Mouse (Mus musculus): ENCODE measurements at regions not wholly inside any gene's neighbourhood (a gene's known extent, or its start where the extent isn't known, plus 50 kb on each side); places are given as distances from the start of the nearest gene placed in this dataset.

DNA sequence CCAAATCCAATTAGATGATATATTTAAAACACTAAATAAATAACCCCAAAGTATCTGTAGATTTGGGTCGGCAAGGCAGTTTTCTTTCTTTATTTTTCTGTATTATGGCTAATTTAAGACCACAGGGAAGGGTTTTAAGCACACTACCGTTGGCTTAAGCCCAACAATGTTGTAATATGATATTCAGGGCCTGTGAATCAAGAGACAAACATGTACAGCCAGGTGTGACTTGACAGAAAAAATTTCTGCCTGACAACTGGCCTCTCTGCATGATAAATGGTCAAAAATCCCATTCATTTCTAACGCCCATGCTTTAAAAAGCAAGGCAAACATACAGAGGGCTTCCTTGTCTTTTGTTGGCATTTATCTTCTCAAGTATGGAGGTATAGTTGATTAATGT, 213.5 kb downstream of the Mtx2 start:
- no peaks in the 10 kb centered on the region for H3K27me3 ChIP-seq (ENCODE audit: insufficient read depth, low read length)
- H3K4me1 ChIP-seq (replicated peaks; ENCODE audit: insufficient read depth, low read length), result no peaks in the 10 kb centered on the region; the same call in 1 of the 2 replicates
- H3K4me2 ChIP-seq (ENCODE audit: low read length), result no peak overlapping the region
- no peak overlapping the region for H3K9ac ChIP-seq (ENCODE audit: low read depth, low read length)
- no peak overlapping the region for H3K27ac ChIP-seq
- no peak for DNase-seq (ENCODE audit: low spot score)
- no peak for TF ChIP-seq CTCF (IDR thresholded peaks at IDR 0.05; ENCODE audit: low read depth)
- no peak overlapping the region for H3K4me3 ChIP-seq (replicated peaks; ENCODE audit: low read depth, low read length)
- H3K36me3 ChIP-seq (ENCODE audit: insufficient read depth, low read length), result no peaks in the 10 kb centered on the region
- no peak for ATAC-seq (replicated peaks; ENCODE audit: low FRiP score, low read depth)
- 31% methylated on average over 3 of the region's 3 CpGs for WGBS
- H3K9me3 ChIP-seq (replicated peaks; ENCODE audit: low read length), result no peaks in the 10 kb centered on the region

DNA sequence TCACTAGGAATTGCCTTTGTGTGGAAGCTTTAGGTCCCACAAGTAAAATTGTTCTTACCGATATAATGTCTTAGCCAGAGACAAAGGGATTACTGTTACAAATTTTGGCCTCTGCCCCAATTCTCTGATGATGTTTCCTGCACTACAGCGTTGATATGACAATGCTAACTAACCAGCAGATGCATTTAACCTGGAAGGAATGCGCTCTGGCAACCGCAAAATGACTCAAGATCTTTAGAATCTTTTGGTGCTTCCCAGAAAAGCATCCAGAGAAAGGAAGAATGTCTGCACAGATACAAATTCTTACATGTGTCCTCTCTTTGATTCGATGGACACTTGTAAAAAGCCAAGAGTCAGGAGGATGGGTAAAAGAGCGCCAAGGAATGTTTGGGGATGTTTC, 221.3 kb downstream of the Mtx2 start:
- Histone ChIP-seq H3K4me3 (replicated peaks; ENCODE audit: low read depth, low read length) (no peak overlapping the region), H3K4me2 (ENCODE audit: low read length) (no peak overlapping the region), H3K9me3 (replicated peaks; ENCODE audit: low read length) (no peaks in the 10 kb centered on the region), H3K27me3 (ENCODE audit: insufficient read depth, low read length) (no peaks in the 10 kb centered on the region), H3K36me3 (ENCODE audit: insufficient read depth, low read length) (no peaks in the 10 kb centered on the region), H3K27ac (no peak overlapping the region), H3K9ac (ENCODE audit: low read depth, low read length) (no peak overlapping the region), H3K4me1 (replicated peaks; ENCODE audit: insufficient read depth, low read length) (no peaks in the 10 kb centered on the region)
- WGBS, result 79% methylated on average over 6 of the region's 6 CpGs
- ATAC-seq (replicated peaks; ENCODE audit: low FRiP score, low read depth) (no peak), DNase-seq (ENCODE audit: low spot score) (no peak)
- no peak for TF ChIP-seq CTCF (IDR thresholded peaks at IDR 0.05; ENCODE audit: low read depth)

- no peak for ATAC-seq (replicated peaks; ENCODE audit: low FRiP score, low read depth)
- DNase-seq (ENCODE audit: low spot score), result no peak
- no peak overlapping the region for H3K27ac ChIP-seq
- H3K9ac ChIP-seq (ENCODE audit: low read depth, low read length), result no peak overlapping the region
- no peak for TF ChIP-seq CTCF (IDR thresholded peaks at IDR 0.05; ENCODE audit: low read depth)
- no peaks in the 10 kb centered on the region for H3K36me3 ChIP-seq (ENCODE audit: insufficient read depth, low read length)
- H3K4me3 ChIP-seq (replicated peaks; ENCODE audit: low read depth, low read length), result no peak overlapping the region
- 47% methylated on average over 6 of the region's 6 CpGs for WGBS
- H3K4me2 ChIP-seq (ENCODE audit: low read length), result no peak overlapping the region
- no peaks in the 10 kb centered on the region for H3K27me3 ChIP-seq (ENCODE audit: insufficient read depth, low read length)
- no peaks in the 10 kb centered on the region for H3K4me1 ChIP-seq (replicated peaks; ENCODE audit: insufficient read depth, low read length)
- no peaks in the 10 kb centered on the region for H3K9me3 ChIP-seq (replicated peaks; ENCODE audit: low read length)
Observed at GRCm38 (mm10) chr2:75048071-75048470, 222.5 kb downstream of the Mtx2 start.

GRCm38 (mm10) chr2:75054474-75055186, 229.0 kb downstream of the Mtx2 start:
- H3K9me3 ChIP-seq (replicated peaks; ENCODE audit: low read length), result no peaks in the 10 kb centered on the region
- no peak for TF ChIP-seq CTCF (IDR thresholded peaks at IDR 0.05; ENCODE audit: low read depth)
- H3K27ac ChIP-seq, result no peak overlapping the region
- H3K9ac ChIP-seq (ENCODE audit: low read depth, low read length), result peak overlapping the region; percentile 42; the same call in 1 of the 2 replicates
- H3K4me1 ChIP-seq (replicated peaks; ENCODE audit: insufficient read depth, low read length), result 0 out of 2 replicates have a peak, but pooled peaks cover 6% of the 10 kb centered on the region
- H3K4me2 ChIP-seq (ENCODE audit: low read length), result peak overlapping the region; percentile 76
- 18% methylated on average over 14 of the region's 14 CpGs for WGBS
- peak overlapping the region; percentile 32 for H3K4me3 ChIP-seq (replicated peaks; ENCODE audit: low read depth, low read length)
- H3K36me3 ChIP-seq (ENCODE audit: insufficient read depth, low read length), result no peaks in the 10 kb centered on the region
- DNase-seq (ENCODE audit: low spot score) (peak; percentile 63), ATAC-seq (replicated peaks; ENCODE audit: low FRiP score, low read depth) (peak; percentile 68; the same call in 1 of the 2 replicates)
- H3K27me3 ChIP-seq (ENCODE audit: insufficient read depth, low read length), result no peaks in the 10 kb centered on the region

DNA sequence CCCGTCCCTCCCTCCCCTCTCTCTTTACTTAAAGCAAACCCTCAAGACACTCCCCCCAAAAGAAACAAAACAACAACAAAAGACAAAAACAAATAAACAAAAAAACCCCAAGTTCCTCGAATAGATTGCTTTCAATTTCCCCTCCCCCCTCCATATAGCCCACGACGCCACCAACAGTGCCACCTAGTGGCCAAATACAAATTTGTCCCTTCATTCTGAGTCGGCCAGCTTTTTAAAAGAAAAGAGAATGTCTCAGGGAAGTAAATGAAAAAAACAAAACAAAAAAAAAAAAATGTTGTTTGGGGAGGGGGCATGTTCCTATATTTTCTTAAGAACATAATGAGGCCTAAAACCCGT, 229.6 kb downstream of the Mtx2 start:
- ATAC-seq (replicated peaks; ENCODE audit: low FRiP score, low read depth) (no peak), DNase-seq (ENCODE audit: low spot score) (peak; percentile 87)
- H3K4me3 ChIP-seq (replicated peaks; ENCODE audit: low read depth, low read length), result peak overlapping the region; percentile 32
- 0 out of 2 replicates have a peak, but pooled peaks cover 6% of the 10 kb centered on the region for H3K4me1 ChIP-seq (replicated peaks; ENCODE audit: insufficient read depth, low read length)
- peak; percentile 95 for TF ChIP-seq CTCF (IDR thresholded peaks at IDR 0.05; ENCODE audit: low read depth)
- no peaks in the 10 kb centered on the region for H3K9me3 ChIP-seq (replicated peaks; ENCODE audit: low read length)
- no peaks in the 10 kb centered on the region for H3K27me3 ChIP-seq (ENCODE audit: insufficient read depth, low read length)
- H3K4me2 ChIP-seq (ENCODE audit: low read length), result peak overlapping the region; percentile 76
- H3K27ac ChIP-seq, result no peak overlapping the region
- H3K36me3 ChIP-seq (ENCODE audit: insufficient read depth, low read length), result no peaks in the 10 kb centered on the region
- WGBS, result under 1% methylated on average over 6 of the region's 6 CpGs
- H3K9ac ChIP-seq (ENCODE audit: low read depth, low read length), result peak overlapping the region; percentile 42; the same call in 1 of the 2 replicates

- Histone ChIP-seq H3K4me2 (ENCODE audit: low read length) (no peak overlapping the region), H3K27me3 (ENCODE audit: insufficient read depth, low read length) (no peaks in the 10 kb centered on the region), H3K36me3 (ENCODE audit: insufficient read depth, low read length) (no peaks in the 10 kb centered on the region), H3K27ac (no peak overlapping the region), H3K9ac (ENCODE audit: low read depth, low read length) (no peak overlapping the region), H3K4me1 (replicated peaks; ENCODE audit: insufficient read depth, low read length) (peaks cover 9% of the 10 kb centered on the region), H3K9me3 (replicated peaks; ENCODE audit: low read length) (no peaks in the 10 kb centered on the region), H3K4me3 (replicated peaks; ENCODE audit: low read depth, low read length) (no peak overlapping the region)
- no peak for ATAC-seq (replicated peaks; ENCODE audit: low FRiP score, low read depth)
- DNase-seq (ENCODE audit: low spot score), result no peak
- 23% methylated on average over 7 of the region's 7 CpGs for WGBS
- no peak for TF ChIP-seq CTCF (IDR thresholded peaks at IDR 0.05; ENCODE audit: low read depth)
Observed at GRCm38 (mm10) chr2:75061009-75061408, 235.4 kb downstream of the Mtx2 start.
